Mouse (Mus musculus) liver, adult 2 months (tissue): Measurements from ENCODE around the gene Marveld1.

Experiments used
- CTCF ChIP-seq: fragments of 200-500 bp; IDR thresholded peaks from 2 replicates; pipeline ENCODE4 v1.5.1; 2011; ENCODE audit warnings: low read depth, low read length, control low read depth
- POLR2A ChIP-seq: fragments of 200-500 bp; IDR thresholded peaks from 2 replicates; pipeline ENCODE4 v1.6.1; 2011; ENCODE audit warnings: low read length, control low read depth; ENCODE audit not compliant: insufficient read depth; ENCODE audit errors: extremely low read depth

- TF ChIP-seq CTCF (no peak), POLR2A (no peak)
Measured at GRCm38 (mm10) chr19:42146276-42147010, 757 bp upstream of the Marveld1 start.
